Mouse (Mus musculus) CD4-positive, CD25-positive, alpha-beta regulatory T cell, adult 2 months (primary cell): ENCODE data around the gene Tas2r103.

ENCODE experiments used
- DNase-seq: peaks from one replicate; pipeline ENCODE4 v3.0.0-alpha.2; 2012; ENCODE audit warnings: low read depth, low spot score

Tas2r103 gene

GRCm38 (mm10) chr6:133037001-133037400 is at the start of gene Tas2r103:
Tas2r103 (minus strand) TSS chr6:133037101.
- DNase-seq: no peak

GRCm38 (mm10) chr6:133055716-133056115 is 18.8 kb upstream of the Tas2r103 start, which contains the start of gene Tas2r140:
Tas2r140 (minus strand) TSS chr6:133055816.
- DNase-seq: no peak
